Mouse (Mus musculus) frontal cortex, adult (tissue): ENCODE data around the gene Slc25a40.
A peak's percentile ranks its signal among the peaks of the same experiment; 100 is the strongest.

Experiments
- ATAC-seq: cut with Nextera tagmentation; 2 replicates; pipeline ENCODE4 v1.9.2; 2017; ENCODE audit warnings: mild to moderate bottlenecking, moderate library complexity, mixed read lengths; ENCODE audit not compliant: low TSS enrichment

Gene Slc25a40

GRCm38 (mm10) chr5:8489471-8490110, 66.9 kb downstream of the Slc25a40 start:
- ATAC-seq: peak; percentile 71

- ATAC-seq: no peak
These were observed 69.1 kb downstream of the Slc25a40 start for GRCm38 (mm10) chr5:8491778-8492177.
